Mouse (Mus musculus): ENCODE measurements at regions not wholly inside any gene's neighbourhood (a gene's known extent, or its start where the extent isn't known, plus 50 kb on each side); places are given as distances from the start of the nearest gene placed in this dataset.

- no peak for TF ChIP-seq GATA1 (IDR thresholded peaks at IDR 0.05; ENCODE audit: borderline replicate concordance, low read length)
- TF ChIP-seq FLI1 (IDR thresholded peaks at IDR 0.05; ENCODE audit: low read length), result no peak
Observed at GRCm38 (mm10) chr19:30299536-30299935, 66.8 kb downstream of the Mbl2 start.
